Mouse (Mus musculus): ENCODE measurements around the gene Fntb. TPM values are rescaled to one million over a fixed set of nuclear protein-coding genes. Genes with fewer than 3 reads are reported as not detected.

Gene Fntb
- total and polyA plus RNA-seq, 3 experiments: 11.7 to 28.5 TPM; not detected in 1

- DNase-seq (ENCODE audit: low read depth, low spot score): no peak
- H3K9ac ChIP-seq (ENCODE audit: control insufficient read depth, low read depth, low read length, poor library complexity, severe bottlenecking): no peak overlapping the region
- H3K36me3 ChIP-seq (ENCODE audit: control insufficient read depth in 1 of 2, insufficient read depth in 2 of 2, low read length in 2 of 2): no peaks in the 10 kb centered on the region
- no peak overlapping the region for H3K4me3 ChIP-seq (ENCODE audit: control insufficient read depth in 1 of 2, insufficient read depth in 1 of 2, low read depth in 2 of 2, low read length in 2 of 2)
- H3K79me2 ChIP-seq (ENCODE audit: control insufficient read depth, insufficient read depth, low read length, poor library complexity): no peaks in the 10 kb centered on the region
- no peaks in the 10 kb centered on the region for H3K4me1 ChIP-seq (ENCODE audit: control insufficient read depth in 1 of 2, insufficient read depth in 2 of 2, low read length in 2 of 2)
- TF ChIP-seq RCOR1 (IDR thresholded peaks at IDR 0.05; ENCODE audit: low read depth, low read length) (no peak), TAL1 (IDR thresholded peaks at IDR 0.05; ENCODE audit: low read length) (no peak), MYC (IDR thresholded peaks at IDR 0.05; ENCODE audit: low read depth, low read length) (no peak), KAT2A (conservative IDR thresholded peaks at IDR 0.05; ENCODE audit: low read depth, low read length) (no peak), CHD2 (IDR thresholded peaks at IDR 0.05; ENCODE audit: low read length) (no peak), USF1 (IDR thresholded peaks at IDR 0.05; ENCODE audit: low read depth, low read length) (no peak), BHLHE40 (IDR thresholded peaks at IDR 0.05; ENCODE audit: borderline replicate concordance, low read depth, low read length) (no peak), NELFE (IDR thresholded peaks at IDR 0.05; ENCODE audit: low read depth, low read length) (no peak), GABPA (IDR thresholded peaks at IDR 0.05; ENCODE audit: low read depth, low read length) (no peak), ZMIZ1 (IDR thresholded peaks at IDR 0.05; ENCODE audit: low read depth, low read length) (no peak), MEF2A (IDR thresholded peaks at IDR 0.05; ENCODE audit: extremely low read depth, insufficient replicate concordance, low read depth, low read length, poor library complexity, severe bottlenecking) (no peak), SMC3 (IDR thresholded peaks at IDR 0.05; ENCODE audit: low read depth, low read length) (no peak), GATA1 (IDR thresholded peaks at IDR 0.05; ENCODE audit: low read depth, low read length) (no peak), POLR2AphosphoS2 (IDR thresholded peaks at IDR 0.05; ENCODE audit: low read length) (no peak), MAFK (IDR thresholded peaks at IDR 0.05; ENCODE audit: borderline replicate concordance, low read depth, low read length) (no peak), ZNF384 (IDR thresholded peaks at IDR 0.05; ENCODE audit: low read depth, low read length) (no peak), MXI1 (IDR thresholded peaks at IDR 0.05; ENCODE audit: low read depth, low read length) (no peak), MAZ (IDR thresholded peaks at IDR 0.05; ENCODE audit: low read depth, low read length) (no peak)
- H3K9me3 ChIP-seq (replicated peaks; ENCODE audit: insufficient read depth, low read length): no peaks in the 10 kb centered on the region
- H3K27me3 ChIP-seq (ENCODE audit: control insufficient read depth in 1 of 2, insufficient read depth in 2 of 2, low read length in 2 of 2): no peaks in the 10 kb centered on the region
- H3K27ac ChIP-seq (ENCODE audit: control insufficient read depth, low read depth, low read length): no peak overlapping the region
Observed at GRCm38 (mm10) chr12:76810491-76810890, 45.1 kb downstream of the Fntb start.

GRCm38 (mm10) chr12:76811006-76811405, 45.6 kb downstream of the Fntb start:
- no peaks in the 10 kb centered on the region for H3K4me1 ChIP-seq (ENCODE audit: control insufficient read depth in 1 of 2, insufficient read depth in 2 of 2, low read length in 2 of 2)
- H3K27ac ChIP-seq (ENCODE audit: control insufficient read depth, low read depth, low read length): no peak overlapping the region
- no peaks in the 10 kb centered on the region for H3K27me3 ChIP-seq (ENCODE audit: control insufficient read depth in 1 of 2, insufficient read depth in 2 of 2, low read length in 2 of 2)
- no peak overlapping the region for H3K4me3 ChIP-seq (ENCODE audit: control insufficient read depth in 1 of 2, insufficient read depth in 1 of 2, low read depth in 2 of 2, low read length in 2 of 2)
- H3K9ac ChIP-seq (ENCODE audit: control insufficient read depth, low read depth, low read length, poor library complexity, severe bottlenecking): no peak overlapping the region
- no peaks in the 10 kb centered on the region for H3K36me3 ChIP-seq (ENCODE audit: control insufficient read depth in 1 of 2, insufficient read depth in 2 of 2, low read length in 2 of 2)
- H3K9me3 ChIP-seq (replicated peaks; ENCODE audit: insufficient read depth, low read length): no peaks in the 10 kb centered on the region
- no peak for DNase-seq (ENCODE audit: low read depth, low spot score)
- no peaks in the 10 kb centered on the region for H3K79me2 ChIP-seq (ENCODE audit: control insufficient read depth, insufficient read depth, low read length, poor library complexity)
- TF ChIP-seq ETS1 (IDR thresholded peaks at IDR 0.05; ENCODE audit: low read depth, low read length): no peak
- TF ChIP-seq GATA1 (IDR thresholded peaks at IDR 0.05; ENCODE audit: low read depth, low read length): no peak
- TF ChIP-seq ZC3H11A (IDR thresholded peaks at IDR 0.05; ENCODE audit: low read depth, low read length): no peak
- no peak for TF ChIP-seq ZMIZ1 (IDR thresholded peaks at IDR 0.05; ENCODE audit: low read depth, low read length)
- TF ChIP-seq MYB (IDR thresholded peaks at IDR 0.05; ENCODE audit: low read depth, low read length): no peak
- no peak for TF ChIP-seq UBTF (IDR thresholded peaks at IDR 0.05; ENCODE audit: borderline replicate concordance, insufficient read depth, low read depth, low read length)
- TF ChIP-seq POLR2A (IDR thresholded peaks at IDR 0.05; ENCODE audit: control insufficient read depth in 1 of 2, insufficient read depth in 1 of 2, low read depth in 1 of 2, low read length in 2 of 2, poor library complexity in 1 of 2): no peak
- no peak for TF ChIP-seq TCF12 (IDR thresholded peaks at IDR 0.05; ENCODE audit: low read depth, low read length)
- TF ChIP-seq ZNF384 (IDR thresholded peaks at IDR 0.05; ENCODE audit: low read depth, low read length): no peak
